Mouse (Mus musculus) erythroid progenitor cell, adult 5-6 weeks (primary cell): ENCODE results near the gene Gpr27. TPM values are rescaled to one million over a fixed set of nuclear protein-coding genes. Genes with fewer than 3 reads are reported as not detected.

Experiments
- ATAC-seq: replicated peaks from 2 replicates; pipeline ENCODE4 v1.8.0; 2016; ENCODE audit warnings: moderate number of reproducible peaks, mild to moderate bottlenecking, moderate TSS enrichment, inconsistent platforms; ENCODE audit not compliant: poor library complexity, low FRiP score, severe bottlenecking
- total RNA-seq, 2 experiments: library from RNA; stranded (forward) in 1 of 2; stranded (reverse) in 1 of 2; fragments of 150-400 nt in 1 of 2; fragments of 186-747, 209-891 nt in 1 of 2; gene quantifications; 2 replicates each; pipeline versions ENCODE4 v1.2.3 to v1.2.4; 2015 to 2017; ENCODE audit warnings: low replicate concordance in 2 of 2

Gene Gpr27
- total RNA-seq (2015; ENCODE audit: low replicate concordance) (0.72 TPM in 1 of 2 replicates, not detected in the other), total RNA-seq (2017; ENCODE audit: low replicate concordance) (1.8 TPM in 1 of 2 replicates, not detected in the other)

- ATAC-seq, result no peak
These were observed at the start of gene Gpr27 for GRCm38 (mm10) chr6:99692206-99692915. Gene Gpr27, plus strand, starts transcription at chr6:99692679.

GRCm38 (mm10) chr6:99643439-99644199 is 48.9 kb upstream of the Gpr27 start:
- no peak for ATAC-seq

- no peak for ATAC-seq
These were observed 48.1 kb upstream of the Gpr27 start for GRCm38 (mm10) chr6:99644386-99644785.

- no peak for ATAC-seq
These were observed 47.6 kb upstream of the Gpr27 start for GRCm38 (mm10) chr6:99644876-99645275.

GRCm38 (mm10) chr6:99646344-99646743 is 46.1 kb upstream of the Gpr27 start:
- no peak for ATAC-seq

GRCm38 (mm10) chr6:99649307-99649706 is 43.2 kb upstream of the Gpr27 start:
- ATAC-seq, result no peak

GRCm38 (mm10) chr6:99652341-99652740 is 40.1 kb upstream of the Gpr27 start:
- no peak; the same call in 1 of the 2 replicates for ATAC-seq

- ATAC-seq, result no peak
These were observed 38.1 kb upstream of the Gpr27 start for GRCm38 (mm10) chr6:99654343-99654742.

- ATAC-seq, result no peak
These were observed 37.0 kb upstream of the Gpr27 start for GRCm38 (mm10) chr6:99655488-99655887.

- ATAC-seq, result no peak
These were observed 36.4 kb upstream of the Gpr27 start for GRCm38 (mm10) chr6:99656088-99656487.

- no peak for ATAC-seq
These were observed 33.9 kb upstream of the Gpr27 start for GRCm38 (mm10) chr6:99658586-99658985.

- ATAC-seq, result no peak
These were observed 32.0 kb upstream of the Gpr27 start for GRCm38 (mm10) chr6:99660443-99660842.

GRCm38 (mm10) chr6:99663232-99663631 is 29.2 kb upstream of the Gpr27 start:
- no peak for ATAC-seq

GRCm38 (mm10) chr6:99665457-99666317 is 26.8 kb upstream of the Gpr27 start:
- ATAC-seq, result no peak

- no peak for ATAC-seq
These were observed 25.9 kb upstream of the Gpr27 start, which contains the start of the genes Eif4e3 and Gm20696 for GRCm38 (mm10) chr6:99666318-99667171. Gene Eif4e3, minus strand, starts transcription at chr6:99666771. Gene Gm20696, minus strand, starts transcription at chr6:99666797.

- no peak for ATAC-seq
These were observed 25.2 kb upstream of the Gpr27 start for GRCm38 (mm10) chr6:99667290-99667689.

- no peak for ATAC-seq
These were observed 22.8 kb upstream of the Gpr27 start for GRCm38 (mm10) chr6:99669481-99670325.

GRCm38 (mm10) chr6:99670481-99671119 is 21.9 kb upstream of the Gpr27 start:
- no peak for ATAC-seq
